Mouse (Mus musculus) kidney, postnatal 25 days (tissue): ENCODE measurements around the gene Olfr166.
"Not testable (repeated sequence)": the region's sequence is repeated elsewhere in the genome, so short reads cannot be mapped to it uniquely, and the experiment has no call there.

Experiments
- DNase-seq, 2 experiments: peaks; one replicate each; pipeline ENCODE4 v3.0.0; 2021; ENCODE audit warnings: mixed read lengths in 2 of 2

Olfr166 gene

GRCm38 (mm10) chr16:19483394-19483793 is at the start of gene Olfr166:
Gene Olfr166 (plus strand): TSS chr16:19483694.
- no peak for DNase-seq

GRCm38 (mm10) chr16:19458741-19459140 is 24.8 kb upstream of the Olfr166 start:
- not testable (repeated sequence) for DNase-seq

GRCm38 (mm10) chr16:19464365-19464764 is 19.1 kb upstream of the Olfr166 start:
- DNase-seq = no peak

GRCm38 (mm10) chr16:19522166-19522565 is 38.7 kb downstream of the Olfr166 start, which contains the start of gene Olfr167:
Gene Olfr167 (minus strand): TSS chr16:19522266.
- no peak for DNase-seq

GRCm38 (mm10) chr16:19535455-19535854 is 52.0 kb downstream of the Olfr166 start, which contains the start of gene Olfr168:
Gene Olfr168 (minus strand): TSS chr16:19535555.
- DNase-seq = no peak
